Mouse (Mus musculus) fat pad, adult 2 months (tissue): Measurements from ENCODE around the gene Rhov.

Experiments
- DNase-seq: peaks from one replicate; pipeline ENCODE4 v3.0.0-alpha.2; 2011; ENCODE audit warnings: low read depth, low spot score; ENCODE audit errors: extremely low read depth

Rhov gene

GRCm38 (mm10) chr2:119238671-119239070, 32.4 kb downstream of the Rhov start:
- no peak for DNase-seq

GRCm38 (mm10) chr2:119237871-119238220, 33.2 kb downstream of the Rhov start:
- no peak for DNase-seq

- no peak for DNase-seq
These were observed 33.7 kb downstream of the Rhov start, which contains the start of gene Spint1 for GRCm38 (mm10) chr2:119237210-119237870. Gene Spint1 (plus strand): TSS chr2:119237362.

- DNase-seq: no peak
These were observed 34.3 kb downstream of the Rhov start for GRCm38 (mm10) chr2:119236682-119237209.

GRCm38 (mm10) chr2:119229775-119230704, 41.0 kb downstream of the Rhov start, which contains the start of gene Ppp1r14d:
Gene Ppp1r14d (minus strand): TSS chr2:119229906.
- DNase-seq: no peak
